Mouse (Mus musculus): ENCODE results near the gene Dgki.

Gene Dgki

DNA sequence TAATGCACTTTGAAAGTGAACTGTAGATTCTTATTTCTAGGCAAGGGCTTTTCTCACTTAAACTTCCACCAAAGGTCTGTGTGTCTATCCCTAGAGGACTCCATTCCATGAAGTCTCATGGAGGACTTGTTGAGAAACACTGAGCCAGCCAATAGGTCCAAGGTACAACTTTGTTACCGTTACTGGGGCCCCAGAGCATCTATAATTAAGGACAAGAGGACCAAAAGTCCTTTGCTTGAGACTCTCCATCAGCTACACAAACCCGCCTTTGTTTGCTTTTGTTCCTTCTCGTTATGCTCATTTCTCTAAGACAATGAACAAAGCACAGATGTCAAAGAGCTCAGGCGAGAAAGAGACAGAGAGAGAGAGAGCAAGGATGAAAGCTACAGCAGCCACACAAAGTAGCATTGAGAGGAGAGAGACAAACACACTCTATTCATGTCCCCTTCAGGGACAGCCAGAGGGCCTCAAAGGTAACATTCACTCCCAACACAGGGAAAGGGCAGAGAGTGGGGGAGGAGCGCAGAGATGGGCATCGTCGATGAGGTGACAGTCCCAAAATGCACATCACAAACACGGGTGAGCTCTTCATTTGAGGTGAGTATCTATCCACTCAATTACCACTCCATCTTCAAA, 396.7 kb downstream of the Dgki start:
- DNase-seq = no peak

- DNase-seq = no peak
These were observed 400.1 kb downstream of the Dgki start for GRCm38 (mm10) chr6:36899872-36900271.

DNA sequence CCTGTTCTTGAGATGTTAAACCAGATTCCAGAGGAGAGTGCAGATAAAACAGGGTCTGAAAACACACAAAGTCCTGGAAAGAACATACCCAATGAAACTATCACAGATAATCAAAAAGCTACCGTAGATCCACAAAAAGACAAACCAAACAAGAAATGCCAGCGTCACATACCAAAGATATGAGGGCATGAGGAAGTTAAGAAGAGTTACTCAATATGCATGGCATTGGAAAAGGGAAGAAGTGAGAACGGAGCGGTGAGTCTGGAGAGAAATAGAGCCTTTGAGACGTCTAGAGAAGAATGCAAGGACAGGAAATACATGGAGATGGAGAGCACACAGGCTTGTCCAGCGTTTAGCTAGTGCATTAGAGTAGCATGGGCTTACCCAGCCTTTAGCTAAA, 401.6 kb downstream of the Dgki start:
- no peak for DNase-seq

- no peak for DNase-seq
These were observed 402.3 kb downstream of the Dgki start for GRCm38 (mm10) chr6:36897616-36898149.

- no peak for DNase-seq
These were observed 403.3 kb downstream of the Dgki start for GRCm38 (mm10) chr6:36896656-36897055.

DNA sequence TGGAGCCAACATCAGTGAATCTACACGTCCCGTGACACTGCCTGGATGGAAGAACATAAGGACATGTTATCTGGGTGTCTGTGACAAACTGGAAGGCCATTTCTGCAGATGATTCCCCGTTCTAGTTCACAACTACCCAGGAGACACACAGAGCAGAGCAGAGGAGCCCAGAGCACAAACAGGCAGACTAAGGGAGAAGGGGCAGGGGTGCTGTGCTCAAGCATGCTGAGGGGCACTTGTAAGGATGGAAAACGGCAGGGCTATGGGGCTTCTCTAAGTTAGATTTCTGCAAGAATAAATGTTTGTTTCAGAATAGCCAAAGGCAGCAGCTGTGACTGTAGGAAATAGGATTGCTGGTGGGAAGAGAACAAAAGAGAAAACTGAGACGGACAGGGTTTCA, 408.2 kb downstream of the Dgki start:
- DNase-seq = no peak

DNA sequence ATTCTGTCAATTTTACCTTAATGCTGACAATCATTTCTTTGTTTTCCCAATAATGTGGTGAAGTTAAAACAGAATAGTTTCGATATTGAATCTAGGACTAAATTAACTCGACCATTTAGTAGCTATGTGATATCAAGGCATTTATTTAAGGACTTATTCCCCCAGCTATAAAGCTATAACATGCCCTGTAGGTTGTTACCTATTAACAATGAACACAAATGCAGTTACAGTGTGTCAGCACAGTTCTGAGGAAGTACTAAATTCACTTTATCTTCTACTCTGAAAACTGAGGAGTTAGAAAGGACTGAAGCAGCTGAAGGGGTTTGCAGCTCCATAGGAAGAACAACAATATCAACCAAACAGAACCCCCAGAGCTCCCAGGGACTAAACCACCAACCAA, 409.2 kb downstream of the Dgki start:
- DNase-seq = no peak

DNA sequence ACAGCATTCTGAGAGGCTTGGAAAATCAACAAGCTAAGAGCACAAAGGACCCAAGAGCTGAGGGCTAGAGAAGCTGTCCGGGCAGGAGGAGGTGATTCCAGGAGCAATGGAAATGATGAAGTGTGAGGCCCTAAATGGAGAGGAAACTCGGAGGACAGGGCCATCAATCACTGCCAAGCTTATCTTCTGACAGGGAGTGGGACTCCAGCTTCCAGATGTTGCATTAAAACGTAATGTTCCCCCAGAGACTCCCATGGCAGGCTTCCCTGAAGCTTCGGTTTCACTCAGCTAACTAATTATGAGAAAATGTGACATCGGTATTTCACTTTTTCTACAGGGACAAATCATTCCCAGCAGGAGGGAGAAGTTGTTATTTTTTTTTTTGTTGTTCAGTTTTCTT, 409.7 kb downstream of the Dgki start:
- no peak for DNase-seq

DNA sequence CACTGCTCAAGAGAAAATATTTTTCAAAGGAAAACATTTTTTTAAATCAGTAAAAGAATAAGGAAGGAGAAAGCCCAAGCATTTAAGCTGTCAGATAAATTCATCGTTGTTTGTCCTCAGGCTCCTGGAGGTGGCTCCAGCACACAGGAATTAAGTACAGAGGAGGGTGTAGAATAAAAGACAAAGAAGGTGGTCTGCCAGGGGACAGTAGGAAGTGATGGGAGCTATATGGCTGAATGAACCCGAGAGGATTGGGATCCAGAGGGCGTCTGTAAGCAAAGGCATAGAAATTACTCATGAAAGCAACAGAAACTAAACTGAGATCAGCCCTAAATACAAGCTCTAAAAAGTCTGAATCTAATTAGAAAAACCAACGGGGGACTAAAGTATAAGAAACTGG, 418.7 kb downstream of the Dgki start:
- no peak for DNase-seq

- DNase-seq = no peak
These were observed 419.2 kb downstream of the Dgki start for GRCm38 (mm10) chr6:36880643-36881263.

DNA sequence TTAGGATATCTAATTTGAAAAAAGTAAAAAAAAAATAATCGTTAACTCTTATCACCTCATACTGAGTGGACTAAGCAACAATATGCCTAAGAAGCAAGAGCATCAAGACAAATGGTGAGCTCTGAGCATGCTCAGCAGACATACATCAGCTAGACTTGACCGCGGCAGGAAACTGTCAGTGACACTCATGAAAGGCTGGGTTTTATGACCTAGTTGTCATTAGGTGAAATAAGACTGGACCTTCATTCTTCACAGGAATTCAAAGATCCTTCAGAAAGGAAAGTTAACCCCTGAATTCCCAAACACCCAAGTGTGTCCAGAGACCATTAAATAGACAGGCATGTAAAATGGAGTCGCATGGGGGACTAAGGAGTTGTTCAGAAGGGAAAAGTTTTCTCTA, 422.6 kb downstream of the Dgki start:
- DNase-seq = no peak

DNA sequence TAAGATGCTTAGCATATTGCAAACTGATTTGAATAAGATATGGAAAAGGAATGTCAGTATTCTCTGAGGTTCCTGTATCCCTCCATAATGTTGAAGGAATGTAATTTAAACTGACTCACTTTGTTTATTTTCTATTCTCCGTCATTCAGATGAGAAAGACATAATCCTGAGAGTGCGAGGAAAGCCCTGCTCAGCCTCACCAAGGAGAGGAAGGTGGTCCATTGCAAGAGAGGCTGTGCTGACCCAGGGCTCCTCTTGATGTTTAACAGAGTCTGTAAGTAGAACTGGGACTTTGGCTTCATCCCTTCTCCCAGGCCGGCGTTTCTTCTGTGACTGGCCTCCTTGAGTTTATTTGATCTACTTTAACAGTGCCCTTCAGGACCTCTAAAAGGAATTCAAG, 423.6 kb downstream of the Dgki start:
- no peak for DNase-seq

DNA sequence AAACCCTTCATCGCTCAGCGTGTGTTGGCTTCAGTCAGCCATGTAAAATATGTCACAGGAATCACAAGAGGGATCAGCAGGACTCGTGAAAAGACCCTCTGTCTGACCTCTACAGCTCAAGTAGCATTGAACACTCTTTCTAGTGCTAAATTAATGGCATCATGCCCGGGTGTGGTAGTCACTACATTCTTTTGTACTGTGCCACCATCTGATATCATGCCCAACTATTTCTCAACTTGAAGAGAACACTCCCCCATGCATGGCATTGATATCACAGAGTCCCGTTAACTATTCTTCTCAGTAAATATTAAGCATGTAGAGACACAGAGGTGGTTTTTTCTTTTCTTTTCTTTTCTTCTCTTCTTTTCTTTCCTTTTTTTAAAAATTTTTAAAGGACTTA, 424.1 kb downstream of the Dgki start:
- no peak for DNase-seq

GRCm38 (mm10) chr6:36872876-36873275, 427.1 kb downstream of the Dgki start:
- DNase-seq = no peak

DNA sequence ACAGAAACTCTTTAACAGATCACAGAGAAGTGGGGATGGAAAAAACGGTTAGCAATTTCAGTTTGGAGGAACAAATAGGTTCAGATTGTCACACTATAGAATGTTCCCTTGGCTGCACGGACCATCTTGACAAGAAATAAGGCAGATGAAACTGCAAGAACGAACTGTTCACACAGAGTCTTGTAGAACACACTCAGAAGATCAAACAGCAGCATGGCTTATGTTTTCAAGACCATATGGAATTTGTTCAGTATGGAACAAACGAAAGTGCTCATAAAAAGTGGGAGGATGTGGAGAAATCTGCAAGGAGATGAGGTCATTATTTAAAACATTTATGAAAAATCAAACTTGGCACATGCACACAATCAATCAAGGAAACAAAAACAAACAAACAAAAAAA, 431.8 kb downstream of the Dgki start:
- no peak for DNase-seq

- DNase-seq = no peak
These were observed 441.5 kb downstream of the Dgki start for GRCm38 (mm10) chr6:36858258-36859041.

DNA sequence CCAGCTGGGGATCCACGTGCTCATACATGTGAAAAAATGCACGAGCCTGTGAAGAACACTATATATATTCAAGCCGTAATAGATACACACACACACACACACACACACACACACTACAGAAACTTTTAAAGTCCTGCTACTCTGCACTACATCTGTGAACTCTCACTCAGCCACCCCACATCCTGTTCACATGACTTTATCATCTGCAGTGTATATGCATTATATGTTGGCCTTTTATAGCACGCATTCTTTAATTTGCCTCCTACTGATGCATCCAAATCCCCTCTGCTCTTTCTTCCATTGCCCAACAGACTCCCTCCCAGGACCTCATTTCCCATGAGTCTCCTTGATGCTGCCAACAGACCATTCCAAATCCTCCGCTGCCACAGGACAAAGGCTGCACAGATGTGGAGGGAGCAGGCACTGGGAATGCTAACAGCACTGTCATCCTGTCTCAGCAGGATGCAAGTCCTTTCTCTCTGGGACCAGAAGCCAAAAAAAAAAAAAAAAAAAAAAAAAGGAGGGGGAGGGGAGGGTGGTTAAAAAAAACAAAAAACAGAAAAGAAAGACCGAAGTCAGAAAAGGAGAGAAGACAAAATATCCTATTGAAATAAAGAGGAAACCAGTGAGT, 442.2 kb downstream of the Dgki start:
- DNase-seq = no peak

DNA sequence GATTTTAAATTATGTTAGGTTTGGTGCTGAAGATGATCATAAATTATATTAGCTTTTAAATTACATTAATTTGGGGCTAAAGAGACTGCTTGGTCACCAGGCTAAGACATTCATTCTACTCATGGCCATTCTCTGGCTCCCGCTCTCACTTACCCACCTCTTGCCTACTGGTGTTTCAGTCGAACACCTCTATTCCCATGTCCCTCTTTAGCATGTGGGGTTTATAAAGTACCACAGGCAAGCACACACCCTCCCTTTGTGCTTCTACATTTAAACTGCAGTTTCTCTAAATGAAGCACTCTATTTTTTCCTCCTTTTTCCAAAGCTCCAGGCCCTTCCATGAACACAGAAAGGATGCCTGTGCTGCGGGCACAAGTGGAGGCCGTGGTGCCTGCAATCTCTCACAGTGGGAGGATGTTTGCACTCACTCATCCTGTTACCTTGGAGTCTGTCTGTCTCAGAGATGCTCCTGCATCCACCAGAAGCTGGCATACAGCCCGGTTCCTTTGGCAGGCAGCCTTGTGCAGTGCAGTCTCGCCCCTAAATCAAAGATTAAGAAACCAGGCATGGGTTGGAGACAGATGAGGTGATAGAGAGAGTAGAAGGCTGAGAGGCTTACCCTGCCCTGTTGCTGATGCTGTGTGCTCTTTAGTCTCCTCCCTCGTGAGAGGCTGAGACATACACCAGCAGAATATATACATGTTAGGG, 449.4 kb downstream of the Dgki start:
- no peak for DNase-seq

- no peak for DNase-seq
These were observed 454.7 kb downstream of the Dgki start for GRCm38 (mm10) chr6:36845288-36845687.

- DNase-seq = no peak
These were observed 455.7 kb downstream of the Dgki start for GRCm38 (mm10) chr6:36844258-36844657.

DNA sequence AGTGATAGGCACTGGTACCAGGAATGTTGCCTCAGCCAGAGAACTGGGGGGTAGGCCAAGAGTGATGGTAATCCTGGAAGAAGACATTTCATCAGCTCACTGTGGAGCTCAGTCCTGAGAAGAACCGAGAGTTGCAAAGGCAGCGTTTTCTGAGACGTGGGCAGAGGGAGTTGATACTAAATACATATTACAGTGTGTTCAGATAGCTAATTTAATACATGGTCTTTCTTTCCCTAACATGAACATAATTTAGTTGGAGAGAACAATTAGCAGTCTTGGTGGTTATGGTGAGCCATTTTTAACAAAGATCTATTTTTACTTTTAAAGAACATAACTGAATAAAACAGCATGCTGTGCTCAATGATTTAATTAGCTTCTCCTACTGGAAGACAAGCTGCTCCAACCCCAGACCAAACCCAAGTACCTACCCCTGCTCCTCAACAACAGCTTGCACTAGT, 456.9 kb downstream of the Dgki start:
- DNase-seq = no peak

GRCm38 (mm10) chr6:36842101-36842922, 457.7 kb downstream of the Dgki start:
- no peak for DNase-seq
